Mouse (Mus musculus) C2C12 (cell line): ENCODE data around the gene 2610507B11Rik. TPM values are rescaled to one million over a fixed set of nuclear protein-coding genes. Genes with fewer than 3 reads are reported as not detected.

Source experiments
- H3K27me3 ChIP-seq: one replicate; pipeline ENCODE4 v1.6.1; 2011; ENCODE audit not compliant: control insufficient read depth, insufficient read depth, insufficient read length
- H3K36me3 ChIP-seq: one replicate; pipeline ENCODE4 v1.6.1; 2011; ENCODE audit not compliant: control insufficient read depth, insufficient read depth
- H3K4me3 ChIP-seq: one replicate; pipeline ENCODE4 v1.5.1; 2011; ENCODE audit warnings: mild to moderate bottlenecking, control low read depth; ENCODE audit not compliant: poor library complexity, insufficient read depth, severe bottlenecking
- H3K79me2 ChIP-seq: one replicate; pipeline ENCODE4 v1.6.1; 2011; ENCODE audit not compliant: control insufficient read depth, insufficient read depth
- H3K79me3 ChIP-seq: one replicate; pipeline ENCODE4 v1.6.1; 2011; ENCODE audit warnings: low read depth, control low read depth
- H3ac ChIP-seq: one replicate; pipeline ENCODE3; 2011; ENCODE audit warnings: low read depth; ENCODE audit not compliant: control insufficient read depth, insufficient read length
- CEBPB ChIP-seq: IDR thresholded peaks from one replicate; pipeline ENCODE4 v1.6.1; 2011; ENCODE audit warnings: low read depth, mild to moderate bottlenecking, control low read depth, moderate library complexity
- CTCF ChIP-seq: IDR thresholded peaks from one replicate; pipeline ENCODE4 v1.5.1; 2011; ENCODE audit not compliant: control insufficient read depth, insufficient read depth, insufficient read length
- FOSL1 ChIP-seq: IDR thresholded peaks from one replicate; pipeline ENCODE4 v1.8.0; 2011; ENCODE audit warnings: mild to moderate bottlenecking, low read length; ENCODE audit not compliant: poor library complexity, insufficient read depth, severe bottlenecking
- MAX ChIP-seq: IDR thresholded peaks from one replicate; pipeline ENCODE4 v1.6.1; 2011; ENCODE audit warnings: mild to moderate bottlenecking, control low read depth
- MYOD1 ChIP-seq: IDR thresholded peaks from one replicate; pipeline ENCODE4 v1.6.1; 2011; ENCODE audit warnings: low read depth; ENCODE audit not compliant: control insufficient read depth, insufficient read length
- MYOG ChIP-seq: IDR thresholded peaks from one replicate; pipeline ENCODE4 v1.6.1; 2011; ENCODE audit not compliant: control insufficient read depth, insufficient read length; ENCODE audit errors: extremely low read depth
- USF1 ChIP-seq: IDR thresholded peaks from one replicate; pipeline ENCODE4 v1.6.1; 2011; ENCODE audit warnings: low read depth, mild to moderate bottlenecking, control low read depth, moderate library complexity
- long read RNA-seq, 2 experiments: library from polyadenylated mRNA; unstranded; transcript quantifications; one replicate each; pipeline ENCODE4 v2.0.0; 2019 to 2020
- polyA plus RNA-seq: library from polyadenylated mRNA; unstranded; fragments of >200 nt; fragmentation: generic; extraction: Trizol; gene quantifications from one replicate; pipeline ENCODE4 v1.2.1, GENCODE M21; 2012; ENCODE audit warnings: missing spikeins

2610507B11Rik gene
- polyA plus RNA-seq: 82.8 TPM
- long read RNA-seq, experiment 1, partial matches to known transcripts: 25 of 25 reads
- long read RNA-seq, experiment 1, other reads (novel, unspliced or antisense): 0 of 25 reads
- long read RNA-seq, experiment 2, full-length matches to known transcripts: 60 of 172 reads
- long read RNA-seq, experiment 2, partial matches to known transcripts: 100 of 172 reads
- long read RNA-seq, experiment 2, other reads (novel, unspliced or antisense): 12 of 172 reads

- H3K79me3 ChIP-seq: peaks cover 19% of the 10 kb centered on the region
- TF ChIP-seq MYOG: no peak
- TF ChIP-seq MAX: peak; percentile 58
- no peak for TF ChIP-seq CTCF
- TF ChIP-seq MYOD1: no peak
- TF ChIP-seq FOSL1: no peak
- H3K27me3 ChIP-seq: no peaks in the 10 kb centered on the region
- H3K4me3 ChIP-seq: peak within 1 kb of the TSS; percentile 98
- H3ac ChIP-seq: peak within 1 kb of the TSS; percentile 93
- peaks cover 28% of the 10 kb centered on the region for H3K79me2 ChIP-seq
- peaks cover 41% of the 10 kb centered on the region for H3K36me3 ChIP-seq
These were observed at the start of gene 2610507B11Rik for GRCm38 (mm10) chr11:78261380-78262352. Gene 2610507B11Rik, plus strand, starts transcription at chr11:78261752.

- TF ChIP-seq CEBPB (no peak), CTCF (no peak), MYOD1 (no peak), USF1 (no peak), MYOG (no peak), FOSL1 (no peak)
- Histone ChIP-seq H3K79me3 (no peaks in the 10 kb centered on the region), H3K27me3 (no peaks in the 10 kb centered on the region), H3K79me2 (no peaks in the 10 kb centered on the region), H3ac (no peak overlapping the region), H3K36me3 (peaks cover 95% of the 10 kb centered on the region), H3K4me3 (no peak overlapping the region)
These were observed 48.3 kb upstream of the 2610507B11Rik start for GRCm38 (mm10) chr11:78213086-78213817.

DNA sequence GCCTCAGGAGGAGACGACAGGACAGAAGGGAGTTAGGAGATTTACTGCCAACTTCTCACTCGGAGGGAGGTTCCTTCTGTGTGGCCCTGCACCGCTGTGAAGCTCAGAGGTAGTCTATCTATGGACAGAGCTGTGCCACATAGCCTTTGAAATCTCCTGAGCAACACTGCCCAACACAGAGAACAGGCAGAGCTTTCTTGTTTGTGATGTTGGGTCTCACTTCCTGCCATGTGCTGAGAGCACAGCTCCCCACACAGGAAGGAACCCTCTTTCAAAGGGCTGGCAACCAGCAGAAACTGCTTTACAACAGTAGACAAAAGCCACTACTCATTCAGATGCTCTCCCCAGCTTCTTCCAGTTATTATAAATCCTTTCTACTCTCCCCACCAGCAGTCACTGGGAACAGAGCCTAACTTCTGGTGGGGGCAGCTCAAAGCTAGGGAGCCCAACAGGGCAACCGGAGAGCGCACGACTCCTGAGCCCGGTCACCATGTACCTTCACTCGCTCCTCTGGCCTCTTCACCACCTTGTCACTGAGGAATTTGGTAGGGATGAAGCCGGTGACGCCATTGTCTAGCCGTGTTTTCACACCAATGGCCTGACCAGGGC is 45.7 kb upstream of the 2610507B11Rik start:
- Histone ChIP-seq H3K79me3 (no peaks in the 10 kb centered on the region), H3ac (no peak overlapping the region), H3K27me3 (no peaks in the 10 kb centered on the region), H3K4me3 (no peak overlapping the region), H3K79me2 (no peaks in the 10 kb centered on the region), H3K36me3 (peaks cover 96% of the 10 kb centered on the region)
- TF ChIP-seq MYOG (no peak), FOSL1 (no peak), MAX (no peak), CEBPB (no peak), MYOD1 (no peak), CTCF (no peak), USF1 (no peak)

DNA sequence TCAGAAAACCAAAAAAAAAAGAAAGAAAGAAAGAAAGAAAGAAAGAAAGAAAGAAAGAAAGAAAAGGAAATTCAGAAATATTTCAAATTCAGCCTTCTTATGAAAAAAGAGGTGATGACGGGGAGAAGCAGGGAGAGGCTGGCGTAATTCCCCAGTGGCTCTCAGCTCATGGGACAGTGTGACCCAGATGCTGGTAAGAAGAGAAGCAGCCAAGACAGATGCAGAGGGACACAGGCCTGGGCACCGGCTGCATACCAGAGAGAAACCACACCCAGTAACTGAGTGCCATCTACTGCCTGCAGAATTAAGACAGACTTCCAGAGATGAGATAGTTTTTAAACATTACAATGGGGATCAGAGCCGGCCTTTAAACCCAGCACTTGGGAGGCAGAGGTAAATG is 38.0 kb upstream of the 2610507B11Rik start:
- TF ChIP-seq MYOD1 (no peak), FOSL1 (no peak)
- Histone ChIP-seq H3K27me3 (no peaks in the 10 kb centered on the region), H3K36me3 (peaks cover 99% of the 10 kb centered on the region)

DNA sequence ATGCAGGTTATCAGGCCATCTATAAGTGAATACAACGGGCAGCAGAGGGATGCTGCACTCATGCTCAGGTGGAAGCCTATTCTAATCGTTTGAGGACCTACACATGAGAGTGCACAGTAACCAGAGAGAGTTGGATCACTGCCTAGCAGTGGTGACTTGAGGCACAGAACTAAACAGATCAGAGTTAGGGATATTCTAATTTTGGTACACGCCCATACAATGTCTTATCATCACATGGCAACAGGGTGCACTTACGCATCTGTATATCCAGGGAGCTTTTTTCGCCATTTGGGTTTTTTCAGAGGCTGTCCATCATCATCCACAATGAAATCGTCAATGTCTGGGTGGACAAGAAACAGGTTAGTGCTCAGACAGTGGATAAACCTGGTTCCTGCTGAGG is 30.0 kb upstream of the 2610507B11Rik start:
- Histone ChIP-seq H3K79me3 (peaks cover 21% of the 10 kb centered on the region), H3K4me3 (no peak overlapping the region), H3K79me2 (peaks cover 32% of the 10 kb centered on the region), H3K36me3 (peaks cover 95% of the 10 kb centered on the region), H3ac (no peak overlapping the region), H3K27me3 (no peaks in the 10 kb centered on the region)
- TF ChIP-seq MYOD1 (no peak), CEBPB (no peak), FOSL1 (no peak), USF1 (no peak), MYOG (no peak), CTCF (no peak), MAX (no peak)

More for the DNA sequence above, 38.0 kb upstream of the 2610507B11Rik start:
- no peaks in the 10 kb centered on the region for H3K79me2 ChIP-seq
- H3ac ChIP-seq: no peak overlapping the region
- H3K79me3 ChIP-seq: no peaks in the 10 kb centered on the region
- no peak overlapping the region for H3K4me3 ChIP-seq
